Mouse (Mus musculus) urinary bladder, adult 2 months (tissue): ENCODE data around the gene Zfp219. TPM values are rescaled to one million over a fixed set of nuclear protein-coding genes. Genes with fewer than 3 reads are reported as not detected.

Experiments
- DNase-seq: peaks from one replicate; pipeline ENCODE4 v3.0.0; 2022; ENCODE audit warnings: low spot score
- polyA plus RNA-seq: library from polyadenylated mRNA; depleted of rRNA; stranded (reverse); fragments of >200 nt; gene quantifications from 2 replicates; pipeline ENCODE4 v1.2.3, GENCODE M21; 2012

The Zfp219 gene
- polyA plus RNA-seq, 1 experiment, result 105 TPM

GRCm38 (mm10) chr14:52018248-52019050 lies 2.1 kb downstream of the Zfp219 start:
- no peak for DNase-seq

- no peak for DNase-seq
Measured at GRCm38 (mm10) chr14:52017662-52018061, 2.9 kb downstream of the Zfp219 start.

GRCm38 (mm10) chr14:52016625-52017405 lies 3.7 kb downstream of the Zfp219 start:
- no peak for DNase-seq

GRCm38 (mm10) chr14:52015445-52016100 lies 5.0 kb downstream of the Zfp219 start, which contains the start of gene Tmem253:
Tmem253 (plus strand) TSS chr14:52015658.
- DNase-seq, result no peak

GRCm38 (mm10) chr14:52014761-52015311 lies 5.7 kb downstream of the Zfp219 start:
- no peak for DNase-seq

- DNase-seq, result no peak
Measured at GRCm38 (mm10) chr14:52014271-52014760, 6.2 kb downstream of the Zfp219 start.

GRCm38 (mm10) chr14:52013771-52014219 lies 6.7 kb downstream of the Zfp219 start:
- no peak for DNase-seq

- DNase-seq, result no peak
Measured at GRCm38 (mm10) chr14:52013021-52013610, 7.4 kb downstream of the Zfp219 start.

- no peak for DNase-seq
Measured at GRCm38 (mm10) chr14:52012553-52012952, 8.0 kb downstream of the Zfp219 start.

- no peak for DNase-seq
Measured at GRCm38 (mm10) chr14:52012085-52012484, 8.4 kb downstream of the Zfp219 start.

- no peak for DNase-seq
Measured at GRCm38 (mm10) chr14:52011683-52012082, 8.8 kb downstream of the Zfp219 start.

- no peak for DNase-seq
Measured at GRCm38 (mm10) chr14:52010446-52011111, 10.0 kb downstream of the Zfp219 start.

- no peak for DNase-seq
Measured at GRCm38 (mm10) chr14:52009841-52010240, 10.7 kb downstream of the Zfp219 start.

GRCm38 (mm10) chr14:52009361-52009760 lies 11.2 kb downstream of the Zfp219 start:
- no peak for DNase-seq

- peak; percentile 87 for DNase-seq
Measured at GRCm38 (mm10) chr14:52008321-52009203, 12.0 kb downstream of the Zfp219 start.

GRCm38 (mm10) chr14:52006771-52007170 lies 13.8 kb downstream of the Zfp219 start:
- DNase-seq, result no peak

GRCm38 (mm10) chr14:52006241-52006640 lies 14.3 kb downstream of the Zfp219 start:
- no peak for DNase-seq

GRCm38 (mm10) chr14:52005616-52006015 lies 14.9 kb downstream of the Zfp219 start:
- DNase-seq, result no peak

- DNase-seq, result no peak
Measured at GRCm38 (mm10) chr14:52005141-52005540, 15.4 kb downstream of the Zfp219 start.
